Mouse (Mus musculus): ENCODE data around the gene Zfp280d.

DNA sequence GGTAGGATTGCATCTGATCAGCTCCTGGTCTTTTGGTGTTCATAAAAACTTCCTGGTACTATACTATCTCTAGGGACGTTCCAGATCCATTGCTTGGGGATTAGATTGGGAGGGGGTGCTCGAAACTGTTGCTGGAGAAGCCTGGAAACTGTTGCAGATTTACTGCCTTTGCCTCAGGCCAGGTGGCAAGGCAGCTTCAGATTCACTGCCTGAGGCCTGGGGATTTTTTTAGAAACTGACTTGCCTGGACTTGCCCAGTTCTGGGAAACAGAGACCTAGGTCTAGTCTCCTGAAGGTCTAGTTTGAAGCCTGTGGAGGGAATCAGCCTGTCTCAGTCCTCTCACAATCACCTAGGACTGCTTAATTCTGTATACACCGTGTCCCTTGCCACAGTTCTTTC, 9.8 kb upstream of the Zfp280d start:
- TF ChIP-seq CTCF (IDR thresholded peaks at IDR 0.05) (no peak), EP300 (IDR thresholded peaks at IDR 0.05) (no peak)

Measured in lung, postnatal 0 days (tissue).